Mouse (Mus musculus) neural tube, embryonic 13.5 days (tissue): ENCODE measurements at regions not wholly inside any gene's neighbourhood (a gene's known extent, or its start where the extent isn't known, plus 50 kb on each side); places are given as distances from the start of the nearest gene placed in this dataset.

Source experiments
- ATAC-seq: fragments of 200-750 bp; cut with Nextera tagmentation; 2 replicates; pipeline ENCODE4 v1.8.0; 2017; ENCODE audit warnings: low read depth, mild to moderate bottlenecking, moderate TSS enrichment, moderate library complexity
- H3K27ac ChIP-seq: fragments of 300-500 bp; sonication (generic); replicated peaks from 2 replicates; pipeline ENCODE4 v1.5.1; 2015; ENCODE audit warnings: moderate library complexity, mild to moderate bottlenecking, inconsistent platforms
- H3K27me3 ChIP-seq: fragments of 300-500 bp; sonication (generic); 2 replicates; pipeline ENCODE4 v1.6.1; 2015; ENCODE audit warnings: mild to moderate bottlenecking, inconsistent platforms
- H3K36me3 ChIP-seq: fragments of 300-500 bp; sonication (generic); 2 replicates; pipeline ENCODE4 v1.6.1; 2015; ENCODE audit warnings: mild to moderate bottlenecking, inconsistent platforms
- H3K4me1 ChIP-seq: fragments of 300-500 bp; sonication (generic); replicated peaks from 2 replicates; pipeline ENCODE4 v1.6.1; 2015; ENCODE audit warnings: inconsistent platforms
- H3K4me2 ChIP-seq: fragments of 300-500 bp; sonication (generic); 2 replicates; pipeline ENCODE4 v1.6.1; 2015; ENCODE audit warnings: inconsistent platforms, mild to moderate bottlenecking, moderate library complexity
- H3K4me3 ChIP-seq: fragments of 300-500 bp; sonication (generic); 2 replicates; pipeline ENCODE4 v1.5.1; 2015; ENCODE audit warnings: mild to moderate bottlenecking, inconsistent platforms
- H3K9ac ChIP-seq: fragments of 300-500 bp; sonication (generic); 2 replicates; pipeline ENCODE4 v1.6.1; 2015; ENCODE audit warnings: moderate library complexity, mild to moderate bottlenecking, inconsistent platforms
- H3K9me3 ChIP-seq: fragments of 300-500 bp; sonication (generic); 2 replicates; pipeline ENCODE4 v1.6.1; 2016; ENCODE audit warnings: inconsistent platforms
- WGBS: fragments of 180-500 bp; shearing (Covaris S2); methylation state at CpG from one replicate; pipeline ENCODE4 v1.1.7; 2015; 5-methylcytosine and 5-hydroxymethylcytosine counted together

DNA sequence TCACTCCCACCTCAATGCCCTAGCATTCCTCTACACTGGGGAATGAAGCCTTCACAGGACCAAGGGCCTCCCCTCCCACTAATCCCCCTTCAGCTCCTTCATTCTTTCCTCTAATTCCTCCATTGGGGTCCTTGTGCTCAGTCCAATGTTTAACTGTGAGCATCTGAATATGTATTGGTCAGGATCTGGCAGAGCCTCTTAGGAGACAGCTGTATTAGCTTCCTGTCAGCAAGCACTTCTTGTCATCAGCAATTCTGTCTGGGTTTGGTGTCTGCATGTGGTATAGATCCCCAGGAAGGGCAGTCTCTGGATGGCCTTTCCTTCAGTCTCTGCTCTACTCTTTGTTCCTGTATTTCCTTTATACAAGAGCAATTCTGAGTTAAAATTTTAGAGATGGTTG lies 426.8 kb upstream of the 2610001J05Rik start:
- Histone ChIP-seq H3K4me3 (no peak overlapping the region), H3K36me3 (no peaks in the 10 kb centered on the region), H3K4me2 (no peak overlapping the region), H3K4me1 (no peaks in the 10 kb centered on the region), H3K9ac (no peak overlapping the region), H3K27ac (no peak overlapping the region), H3K27me3 (no peaks in the 10 kb centered on the region), H3K9me3 (no peaks in the 10 kb centered on the region)
- ATAC-seq = no peak

DNA sequence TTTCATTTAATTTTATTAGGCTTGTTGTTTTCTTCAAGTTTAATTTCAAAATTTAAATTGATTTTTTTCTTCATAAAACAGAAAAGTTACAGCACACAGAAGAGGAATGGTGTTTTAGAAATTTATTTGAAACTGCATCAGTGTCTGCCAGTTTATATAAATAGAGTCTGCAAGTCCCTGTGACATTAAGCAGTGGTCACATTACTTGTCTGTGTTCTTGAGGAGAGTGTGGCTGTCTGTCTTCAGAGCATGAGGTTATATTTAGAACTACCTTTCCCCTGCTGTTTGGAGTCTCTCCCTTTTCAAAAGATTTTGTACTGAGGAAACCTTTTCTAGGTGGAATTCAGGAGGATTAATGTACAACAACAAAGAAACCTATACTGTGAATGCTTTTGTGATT lies 426.1 kb upstream of the 2610001J05Rik start:
- H3K9ac ChIP-seq = no peak overlapping the region
- H3K4me1 ChIP-seq = no peaks in the 10 kb centered on the region
- H3K9me3 ChIP-seq = no peaks in the 10 kb centered on the region
- no peak overlapping the region for H3K4me3 ChIP-seq
- no peak overlapping the region for H3K27ac ChIP-seq
- no peaks in the 10 kb centered on the region for H3K27me3 ChIP-seq
- ATAC-seq = no peak
- H3K36me3 ChIP-seq = no peaks in the 10 kb centered on the region
- no peak overlapping the region for H3K4me2 ChIP-seq

GRCm38 (mm10) chr6:14290843-14291242 lies 419.5 kb upstream of the 2610001J05Rik start:
- Histone ChIP-seq H3K27ac (no peak overlapping the region), H3K9me3 (no peaks in the 10 kb centered on the region), H3K4me1 (no peaks in the 10 kb centered on the region), H3K9ac (no peak overlapping the region), H3K4me3 (no peak overlapping the region), H3K36me3 (no peaks in the 10 kb centered on the region), H3K27me3 (no peaks in the 10 kb centered on the region), H3K4me2 (no peak overlapping the region)
- no peak for ATAC-seq
- 58% methylated on average over 1 of the region's 1 CpGs for WGBS

GRCm38 (mm10) chr6:14281476-14281875 lies 410.2 kb upstream of the 2610001J05Rik start:
- no peak for ATAC-seq
- Histone ChIP-seq H3K9me3 (no peaks in the 10 kb centered on the region), H3K36me3 (no peaks in the 10 kb centered on the region), H3K27me3 (no peaks in the 10 kb centered on the region), H3K4me1 (no peaks in the 10 kb centered on the region), H3K4me3 (no peak overlapping the region), H3K4me2 (no peak overlapping the region), H3K27ac (no peak overlapping the region), H3K9ac (no peak overlapping the region)
- 93% methylated on average over 2 of the region's 2 CpGs for whole genome bisulfite sequencing

DNA sequence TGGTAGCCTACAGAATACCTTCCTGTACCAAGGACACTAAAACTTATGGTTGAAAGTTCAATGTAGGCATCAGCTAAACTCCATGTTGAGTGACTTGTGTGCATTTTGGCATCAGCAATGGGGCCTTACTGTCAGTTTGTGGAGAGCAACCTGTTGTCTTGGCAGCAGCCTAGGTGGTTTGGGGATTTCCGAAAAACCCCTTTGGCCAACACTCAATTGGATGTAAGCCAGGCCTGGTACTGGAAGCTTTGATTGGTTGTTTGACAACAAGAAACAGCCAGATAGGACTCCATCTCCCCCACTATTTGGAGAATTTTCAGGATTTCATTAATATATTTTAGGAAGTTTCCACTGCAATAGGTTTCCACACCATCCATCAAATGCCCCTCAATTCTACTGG lies 390.6 kb upstream of the 2610001J05Rik start:
- H3K9me3 ChIP-seq = no peaks in the 10 kb centered on the region
- no peak overlapping the region for H3K4me3 ChIP-seq
- no peak overlapping the region for H3K27ac ChIP-seq
- no peaks in the 10 kb centered on the region for H3K27me3 ChIP-seq
- no peak for ATAC-seq
- 91% methylated on average over 1 of the region's 1 CpGs for WGBS
- H3K4me1 ChIP-seq = no peaks in the 10 kb centered on the region
- H3K9ac ChIP-seq = no peak overlapping the region
- H3K4me2 ChIP-seq = no peak overlapping the region
- no peaks in the 10 kb centered on the region for H3K36me3 ChIP-seq

DNA sequence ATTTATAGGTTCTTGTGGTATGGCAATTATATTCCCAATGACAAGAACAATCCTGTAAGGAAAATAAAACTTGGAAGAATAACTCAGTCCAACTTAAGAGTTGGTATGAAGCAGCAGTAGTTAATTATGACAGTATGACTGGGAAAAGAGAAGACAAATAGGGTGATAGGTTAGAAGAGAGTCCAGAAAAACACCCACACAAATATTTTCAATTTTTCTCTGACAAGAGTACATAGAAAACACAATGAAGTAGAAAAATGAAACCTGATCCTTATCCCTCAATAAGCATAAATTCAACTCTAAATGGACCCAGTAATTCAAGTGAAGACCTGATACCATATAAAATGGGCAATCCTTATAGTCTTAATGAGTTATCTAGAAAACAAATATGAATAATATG lies 369.0 kb upstream of the 2610001J05Rik start:
- no peaks in the 10 kb centered on the region for H3K9me3 ChIP-seq

GRCm38 (mm10) chr6:14239151-14239550 lies 367.8 kb upstream of the 2610001J05Rik start:
- H3K4me1 ChIP-seq = no peaks in the 10 kb centered on the region
- WGBS = 81% methylated on average over 2 of the region's 2 CpGs

More for the DNA sequence above, 369.0 kb upstream of the 2610001J05Rik start:
- H3K27ac ChIP-seq = no peak overlapping the region
- H3K4me1 ChIP-seq = no peaks in the 10 kb centered on the region
- no peak overlapping the region for H3K9ac ChIP-seq
- no peaks in the 10 kb centered on the region for H3K27me3 ChIP-seq
- ATAC-seq = no peak
- H3K36me3 ChIP-seq = no peaks in the 10 kb centered on the region
- no peak overlapping the region for H3K4me3 ChIP-seq
- H3K4me2 ChIP-seq = no peak overlapping the region

DNA sequence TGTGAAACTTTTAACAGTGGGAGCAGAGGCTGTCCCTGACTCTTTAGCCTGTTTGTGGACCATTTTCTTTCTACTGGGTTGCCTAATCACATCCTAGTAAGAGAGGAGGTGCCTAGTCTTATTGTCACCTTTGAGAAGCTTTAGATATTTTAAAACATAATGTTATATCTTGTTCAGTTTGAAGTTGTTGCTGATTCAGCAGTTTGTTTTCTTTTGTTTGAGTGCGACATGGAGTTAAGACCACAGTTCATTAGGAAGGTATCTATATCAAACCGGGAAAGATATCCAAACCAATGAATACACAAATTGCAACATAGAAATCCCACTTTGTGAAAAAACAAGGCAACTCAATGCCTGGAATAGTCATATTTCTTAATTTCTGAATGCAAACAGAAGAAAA lies 359.5 kb upstream of the 2610001J05Rik start:
- no peaks in the 10 kb centered on the region for H3K4me1 ChIP-seq
- no peak overlapping the region for H3K4me2 ChIP-seq
- no peaks in the 10 kb centered on the region for H3K9me3 ChIP-seq
- no peaks in the 10 kb centered on the region for H3K27me3 ChIP-seq
- 96% methylated on average over 2 of the region's 2 CpGs for WGBS
- no peak for ATAC-seq
- no peak overlapping the region for H3K27ac ChIP-seq
- no peak overlapping the region for H3K9ac ChIP-seq
- no peaks in the 10 kb centered on the region for H3K36me3 ChIP-seq
- H3K4me3 ChIP-seq = no peak overlapping the region

More at GRCm38 (mm10) chr6:14239151-14239550, 367.8 kb upstream of the 2610001J05Rik start:
- Histone ChIP-seq H3K9ac (no peak overlapping the region), H3K36me3 (no peaks in the 10 kb centered on the region), H3K4me3 (no peak overlapping the region), H3K4me2 (no peak overlapping the region), H3K9me3 (no peaks in the 10 kb centered on the region), H3K27ac (no peak overlapping the region), H3K27me3 (no peaks in the 10 kb centered on the region)
- no peak for ATAC-seq

GRCm38 (mm10) chr6:14207509-14207908 lies 336.2 kb upstream of the 2610001J05Rik start:
- H3K9ac ChIP-seq = no peak overlapping the region
- H3K9me3 ChIP-seq = no peaks in the 10 kb centered on the region
- H3K27ac ChIP-seq = no peak overlapping the region
- H3K36me3 ChIP-seq = no peaks in the 10 kb centered on the region
- no peaks in the 10 kb centered on the region for H3K27me3 ChIP-seq
- no peak overlapping the region for H3K4me3 ChIP-seq
- no peak; the same call in 1 of the 2 replicates for ATAC-seq
- 22% methylated on average over 2 of the region's 2 CpGs for WGBS
- H3K4me1 ChIP-seq = no peaks in the 10 kb centered on the region
- H3K4me2 ChIP-seq = no peak overlapping the region

GRCm38 (mm10) chr6:14197107-14197506 lies 325.8 kb upstream of the 2610001J05Rik start:
- no peaks in the 10 kb centered on the region for H3K4me1 ChIP-seq
- H3K4me3 ChIP-seq = no peak overlapping the region
- no peak overlapping the region for H3K27ac ChIP-seq
- H3K36me3 ChIP-seq = no peaks in the 10 kb centered on the region
- 66% methylated on average over 3 of the region's 3 CpGs for WGBS
- H3K9ac ChIP-seq = no peak overlapping the region
- no peak overlapping the region for H3K4me2 ChIP-seq
- H3K9me3 ChIP-seq = no peaks in the 10 kb centered on the region
- no peaks in the 10 kb centered on the region for H3K27me3 ChIP-seq
- ATAC-seq = no peak

DNA sequence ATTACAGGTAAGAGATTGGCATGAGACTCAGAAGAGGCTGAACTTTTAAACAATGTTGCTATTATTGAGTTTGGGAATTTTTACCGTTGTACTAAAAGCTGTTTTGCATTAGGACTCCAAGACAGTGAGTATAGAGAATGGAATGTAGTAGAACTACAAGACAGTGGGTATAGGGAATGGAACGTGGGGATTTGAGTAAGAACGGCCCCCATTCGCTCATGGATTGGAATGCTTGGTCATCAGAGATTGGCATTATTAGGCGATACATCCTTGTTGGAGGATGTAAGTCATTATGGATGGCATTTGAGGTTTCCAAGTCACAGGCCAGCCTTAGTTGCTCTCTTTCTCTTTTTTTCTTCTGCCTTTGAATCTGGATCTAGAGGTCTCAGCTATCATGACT lies 324.0 kb upstream of the 2610001J05Rik start:
- Histone ChIP-seq H3K9me3 (no peaks in the 10 kb centered on the region), H3K4me3 (no peak overlapping the region), H3K27me3 (no peaks in the 10 kb centered on the region), H3K27ac (no peak overlapping the region), H3K4me2 (no peak overlapping the region), H3K4me1 (no peaks in the 10 kb centered on the region), H3K36me3 (no peaks in the 10 kb centered on the region), H3K9ac (no peak overlapping the region)
- no peak for ATAC-seq
- WGBS = 86% methylated on average over 5 of the region's 5 CpGs

DNA sequence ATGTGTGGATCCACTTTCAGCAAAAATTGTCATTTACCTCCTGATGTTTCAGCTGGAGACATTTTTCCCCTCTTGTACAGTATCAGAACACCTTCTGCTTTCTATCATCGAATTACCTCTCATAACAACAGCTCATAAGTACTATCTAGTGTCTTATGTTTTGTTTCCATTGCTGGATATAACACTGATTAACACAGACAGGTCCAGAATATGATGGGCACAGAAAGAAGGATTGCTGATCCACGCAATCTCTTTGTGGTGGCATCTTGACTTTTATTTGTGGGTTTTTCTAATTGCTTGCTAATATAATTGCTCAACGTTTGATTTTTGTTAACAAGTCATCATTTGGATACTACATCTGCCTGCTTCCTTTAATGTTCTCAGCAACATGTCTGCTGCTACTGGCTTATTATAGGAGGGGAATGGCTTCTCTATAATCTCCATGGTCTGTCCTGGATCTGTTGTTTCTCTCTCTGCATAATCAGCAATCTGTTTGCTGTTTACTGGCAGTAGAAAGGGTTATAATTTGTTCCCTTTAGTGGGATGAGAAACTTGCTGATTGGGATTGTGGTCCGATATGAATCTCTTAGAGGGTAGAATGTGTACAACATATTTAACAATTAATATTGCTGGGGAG lies 320.2 kb upstream of the 2610001J05Rik start:
- H3K27ac ChIP-seq = no peak overlapping the region
- H3K4me1 ChIP-seq = no peaks in the 10 kb centered on the region
- WGBS = 82% methylated on average over 4 of the region's 4 CpGs
- no peaks in the 10 kb centered on the region for H3K36me3 ChIP-seq
- H3K9ac ChIP-seq = no peak overlapping the region
- H3K9me3 ChIP-seq = no peaks in the 10 kb centered on the region
- no peak overlapping the region for H3K4me3 ChIP-seq
- no peak for ATAC-seq
- no peaks in the 10 kb centered on the region for H3K27me3 ChIP-seq
- H3K4me2 ChIP-seq = no peak overlapping the region

GRCm38 (mm10) chr6:14185921-14186420 lies 314.7 kb upstream of the 2610001J05Rik start:
- WGBS = 72% methylated on average over 2 of the region's 2 CpGs
- Histone ChIP-seq H3K4me3 (no peak overlapping the region), H3K27me3 (no peaks in the 10 kb centered on the region), H3K9me3 (no peaks in the 10 kb centered on the region), H3K36me3 (no peaks in the 10 kb centered on the region), H3K4me2 (no peak overlapping the region), H3K4me1 (no peaks in the 10 kb centered on the region), H3K9ac (no peak overlapping the region), H3K27ac (no peak overlapping the region)
- ATAC-seq = no peak
